Mouse (Mus musculus): ENCODE data around the gene Sowahc.

Gene Sowahc

DNA sequence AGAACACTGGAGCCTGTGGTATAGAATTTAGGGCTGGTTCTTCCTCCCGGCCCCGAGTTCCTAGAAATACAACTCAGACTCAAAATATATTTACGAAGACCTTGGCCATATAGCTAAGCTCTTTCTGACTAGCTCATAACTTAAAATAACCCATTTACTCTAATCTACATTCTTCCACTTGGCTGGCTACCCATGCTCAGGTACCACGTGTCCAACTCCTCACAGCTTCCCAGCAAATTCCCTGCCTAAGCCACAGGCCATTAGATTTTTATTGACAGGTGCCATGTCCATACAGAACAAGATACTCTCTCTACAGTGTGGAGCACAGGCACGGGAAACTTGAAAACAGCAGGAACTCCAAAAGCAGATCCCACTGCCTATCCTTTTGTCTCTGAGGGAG lies 54.0 kb downstream of the Sowahc start:
- H3K27me3 ChIP-seq (ENCODE audit: insufficient read depth, low read length) = peaks cover 9% of the 10 kb centered on the region; the same call in 1 of the 2 replicates
- TF ChIP-seq CTCF (conservative IDR thresholded peaks at IDR 0.05; ENCODE audit: low read length) = no peak
- TF ChIP-seq POU5F1 (IDR thresholded peaks at IDR 0.05; ENCODE audit: borderline replicate concordance, low read length) = no peak
- TF ChIP-seq NANOG (IDR thresholded peaks at IDR 0.05; ENCODE audit: borderline replicate concordance, low read length) = no peak
- no peaks in the 10 kb centered on the region for H3K36me3 ChIP-seq (ENCODE audit: insufficient read depth, low read length)
- H3K4me3 ChIP-seq (replicated peaks; ENCODE audit: low read length) = no peak overlapping the region
- peaks cover 12% of the 10 kb centered on the region for H3K4me1 ChIP-seq (replicated peaks; ENCODE audit: low read depth, low read length)
- H3K9me3 ChIP-seq (ENCODE audit: low read length) = no peaks in the 10 kb centered on the region

Measured in E14TG2a.4 (cell line).